Mouse (Mus musculus): ENCODE results near the gene Ckb.

Ckb gene

DNA sequence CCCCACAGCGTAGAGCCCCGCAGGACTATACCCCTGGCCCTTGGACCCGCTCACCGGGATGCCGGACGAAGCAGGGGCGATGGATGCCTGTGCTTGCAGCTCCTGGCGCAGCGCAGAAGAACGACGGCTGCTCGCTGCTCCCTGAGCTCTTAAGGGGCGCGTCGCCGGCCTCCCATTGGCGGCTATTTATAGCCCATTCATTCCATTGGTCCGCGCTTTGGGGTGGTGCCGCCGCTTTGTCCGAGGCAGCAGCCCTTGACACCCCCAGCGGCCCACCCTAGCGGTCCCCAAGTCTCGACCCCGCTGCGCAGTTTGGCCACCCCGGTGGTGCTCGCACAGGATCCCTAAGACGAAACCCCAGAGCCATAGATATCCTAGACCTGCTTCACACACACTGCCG is at the start of gene Ckb:
Gene Ckb (minus strand): TSS at position 163 of the 400 bp plus-strand sequence.
- in situ Hi-C loops (cut with MboI, MseI): no loop called here

GRCm38 (mm10) chr12:111720222-111720621 is 48.1 kb upstream of the Ckb start:
- in situ Hi-C loops (cut with MboI, MseI): no loop called here

DNA sequence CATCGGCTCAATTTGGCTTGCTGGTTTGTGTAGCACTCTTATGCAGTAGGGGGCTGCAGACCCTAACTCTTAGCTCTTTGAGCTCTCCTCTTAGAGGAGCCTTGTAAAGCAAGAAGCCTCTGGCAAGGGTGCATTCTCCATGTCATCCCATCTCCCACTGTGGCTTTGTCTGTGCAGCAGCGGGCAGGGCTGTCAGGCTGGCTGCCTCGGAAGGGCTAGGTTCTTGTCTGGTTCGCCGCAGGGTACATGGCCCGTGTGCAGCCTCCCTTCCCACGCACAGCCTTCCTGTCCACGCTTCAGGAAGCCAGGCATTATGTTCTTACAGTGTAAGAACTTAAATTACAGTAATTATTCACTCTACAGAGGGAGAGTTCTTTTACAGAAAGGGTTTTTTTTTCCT is 46.5 kb upstream of the Ckb start:
- in situ Hi-C loops (cut with MboI, MseI): loop anchor here in 1 of 2 experiments (10.0 kb wide), 1 partner anchor 54 kb away; no protein-coding TSS in a partner anchor

- in situ Hi-C loops (cut with MboI, MseI): loop anchor here in 1 of 2 experiments (10.0 kb wide), 1 partner anchor 52 kb away; no protein-coding TSS in a partner anchor
Measured at GRCm38 (mm10) chr12:111716505-111716904, 44.4 kb upstream of the Ckb start.

DNA sequence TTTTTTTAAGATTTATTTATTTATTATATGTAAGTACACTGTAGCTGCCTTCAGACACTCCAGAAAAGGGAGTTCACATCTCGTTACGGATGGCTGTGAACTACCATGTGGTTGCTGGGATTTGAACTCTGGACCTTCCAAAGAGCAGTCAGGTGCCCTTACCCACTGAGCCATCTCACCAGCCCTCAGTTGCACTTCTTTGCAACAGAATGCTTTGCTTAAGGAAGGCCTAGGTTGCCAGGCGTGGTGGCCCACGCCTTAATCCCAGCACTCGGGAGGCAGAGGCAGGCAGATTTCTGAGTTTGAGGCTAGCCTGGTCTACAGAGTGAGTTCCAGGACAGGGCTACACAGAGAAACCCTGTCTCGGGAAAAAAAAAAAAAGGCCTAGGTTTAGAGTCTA is 41.7 kb upstream of the Ckb start:
- in situ Hi-C loops (cut with MboI, MseI): loop anchor here in 1 of 2 experiments (10.0 kb wide), 1 partner anchor 49 kb away; no protein-coding TSS in a partner anchor

DNA sequence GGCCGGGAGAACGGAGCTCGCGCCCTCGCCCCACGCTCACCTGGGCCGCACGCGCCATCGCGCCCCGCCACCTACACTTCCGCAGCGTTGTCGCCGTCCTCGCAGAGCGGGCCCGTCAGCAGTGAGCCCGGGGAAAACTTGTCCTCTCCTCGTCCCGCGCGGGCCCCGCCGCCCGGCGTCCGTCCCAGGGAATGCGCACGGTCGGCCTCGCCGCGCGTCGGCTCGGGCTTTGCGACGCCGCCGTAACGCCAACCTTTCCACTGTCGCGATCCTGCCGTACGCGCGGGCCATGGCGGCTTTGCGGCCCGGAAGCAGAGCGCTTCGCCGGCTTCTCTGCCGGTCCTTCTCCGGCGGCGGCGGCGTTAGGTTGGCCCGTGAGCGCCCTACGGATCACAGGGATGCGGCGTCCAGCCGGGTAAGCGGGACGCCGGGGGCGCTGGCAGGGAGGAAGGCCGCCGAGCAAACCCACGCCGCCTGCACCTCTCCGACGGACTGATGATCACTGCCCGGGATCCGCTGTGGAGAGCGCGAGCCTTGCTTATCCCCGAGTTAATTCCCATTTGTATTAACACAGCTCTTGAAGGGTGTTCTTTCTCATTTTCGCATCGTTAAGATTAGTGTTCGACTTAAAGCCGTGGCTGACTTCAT is 41.0 kb upstream of the Ckb start, which contains the start of the genes Bag5 and Apopt1:
Gene Bag5 (minus strand): TSS at position 254 of the 648 bp plus-strand sequence.
Gene Apopt1 (plus strand): TSS at position 258 of the 648 bp plus-strand sequence.
- in situ Hi-C loops (cut with MboI, MseI): loop anchor here in 1 of 2 experiments (10.0 kb wide), 1 partner anchor 48 kb away; no protein-coding TSS in a partner anchor

GRCm38 (mm10) chr12:111712476-111712875 is 40.3 kb upstream of the Ckb start:
- in situ Hi-C loops (cut with MboI, MseI): loop anchor here in 1 of 2 experiments (10.0 kb wide), 1 partner anchor 48 kb away; no protein-coding TSS in a partner anchor

DNA sequence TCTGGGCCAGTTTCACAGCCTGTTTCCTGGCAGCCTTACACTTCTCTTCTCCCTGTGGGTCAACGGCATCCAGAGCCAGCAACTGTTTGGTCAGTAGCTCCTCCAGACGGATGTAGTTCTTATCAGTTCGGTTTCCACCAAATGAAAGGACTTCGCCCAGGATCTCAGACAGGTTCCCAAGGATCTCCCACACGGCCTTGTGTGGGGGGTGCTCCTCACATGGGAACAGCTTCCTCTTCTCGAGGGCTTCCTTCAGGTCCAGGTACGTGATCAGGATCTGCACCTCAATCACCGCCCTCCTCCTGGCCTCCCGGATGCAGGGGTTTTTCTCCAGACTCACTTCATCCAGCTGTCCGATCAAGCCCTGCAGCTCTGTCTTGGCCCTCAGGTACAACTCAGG is 38.0 kb upstream of the Ckb start:
- in situ Hi-C loops (cut with MboI, MseI): loop anchor here in 1 of 2 experiments (10.0 kb wide), 1 partner anchor 45 kb away; no protein-coding TSS in a partner anchor

- in situ Hi-C loops (cut with MboI, MseI): no loop called here
Measured at GRCm38 (mm10) chr12:111708181-111708580, 36.0 kb upstream of the Ckb start.

DNA sequence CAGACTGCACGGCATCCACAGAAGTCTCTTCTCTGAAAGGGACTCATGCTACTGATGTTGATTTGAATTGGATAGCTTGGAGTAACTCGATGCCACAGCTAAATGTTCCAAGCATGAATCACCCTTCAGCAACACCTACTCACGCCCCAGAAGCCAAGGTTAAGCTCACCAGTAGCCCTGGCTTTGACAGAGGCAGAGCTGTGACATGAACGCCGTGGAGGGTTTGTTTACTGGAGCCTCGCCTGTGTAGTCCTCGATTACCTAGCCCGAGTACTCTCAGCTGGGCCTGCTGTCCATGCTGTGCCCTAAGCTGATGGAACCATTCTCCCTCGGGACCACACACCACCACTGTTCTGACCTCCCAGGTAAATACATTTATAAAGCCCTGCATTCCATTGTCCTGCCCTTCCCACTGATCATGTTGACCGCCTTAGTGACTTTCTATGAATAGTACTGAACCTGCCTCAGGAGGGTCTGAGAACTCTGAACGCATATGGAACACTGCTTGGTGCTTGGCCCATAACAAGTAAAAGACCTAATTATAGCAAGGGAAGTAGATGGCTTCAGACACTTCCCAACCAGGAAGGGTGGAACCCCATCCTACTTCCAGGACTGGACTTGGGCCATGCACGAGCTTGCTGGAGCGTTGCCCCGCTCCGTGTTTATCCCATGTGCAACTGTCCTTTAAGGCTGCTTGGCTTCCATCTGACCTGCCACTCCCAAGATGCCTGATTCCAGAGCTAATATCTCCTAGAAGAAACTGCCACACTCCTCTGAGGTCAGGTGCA is 33.2 kb upstream of the Ckb start:
- in situ Hi-C loops (cut with MboI, MseI): no loop called here

DNA sequence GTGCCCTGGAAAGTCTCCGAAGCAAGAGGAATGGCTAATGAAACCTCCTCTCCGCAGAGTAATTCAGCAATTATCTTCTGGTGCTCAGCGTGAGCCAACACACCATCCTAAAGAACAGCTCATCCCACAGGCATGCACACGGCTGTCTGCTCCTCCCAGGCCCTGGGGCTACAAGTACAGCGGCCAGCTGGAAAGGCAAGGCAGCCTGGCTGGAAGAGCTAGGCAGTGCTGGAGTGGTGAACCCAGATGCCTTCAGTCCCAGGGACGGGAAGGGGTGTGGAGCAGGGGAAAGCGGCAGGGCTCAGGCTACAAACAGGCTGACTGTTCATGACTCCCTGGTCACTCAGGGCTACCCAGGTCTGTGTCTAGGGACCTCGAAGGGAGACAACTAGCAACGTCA is 32.5 kb upstream of the Ckb start:
- in situ Hi-C loops (cut with MboI, MseI): no loop called here

- in situ Hi-C loops (cut with MboI, MseI): no loop called here
Measured at GRCm38 (mm10) chr12:111703301-111703700, 31.2 kb upstream of the Ckb start.

GRCm38 (mm10) chr12:111700920-111701458 is 28.9 kb upstream of the Ckb start:
- in situ Hi-C loops (cut with MboI, MseI): no loop called here

DNA sequence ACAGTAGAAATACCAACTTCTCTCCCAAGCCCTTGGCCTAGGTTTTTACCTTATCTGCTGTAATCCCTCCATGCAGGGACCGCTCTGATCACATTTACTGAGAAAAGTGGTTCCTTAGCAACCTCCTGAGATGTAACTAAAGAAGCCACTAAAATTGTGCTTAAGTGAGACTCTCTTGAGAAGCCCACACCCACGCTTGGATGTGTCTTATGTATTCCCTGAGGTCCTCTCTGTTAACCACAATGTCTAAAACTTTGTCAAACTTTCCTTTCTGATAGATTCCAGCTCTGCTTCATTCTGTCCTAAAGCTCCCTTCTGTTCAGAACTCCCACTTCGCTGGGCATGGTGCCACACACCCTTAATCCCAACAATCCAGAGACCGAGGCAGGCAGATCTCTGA is 27.4 kb upstream of the Ckb start:
- in situ Hi-C loops (cut with MboI, MseI): no loop called here

GRCm38 (mm10) chr12:111698346-111698913 is 26.3 kb upstream of the Ckb start:
- in situ Hi-C loops (cut with MboI, MseI): no loop called here

DNA sequence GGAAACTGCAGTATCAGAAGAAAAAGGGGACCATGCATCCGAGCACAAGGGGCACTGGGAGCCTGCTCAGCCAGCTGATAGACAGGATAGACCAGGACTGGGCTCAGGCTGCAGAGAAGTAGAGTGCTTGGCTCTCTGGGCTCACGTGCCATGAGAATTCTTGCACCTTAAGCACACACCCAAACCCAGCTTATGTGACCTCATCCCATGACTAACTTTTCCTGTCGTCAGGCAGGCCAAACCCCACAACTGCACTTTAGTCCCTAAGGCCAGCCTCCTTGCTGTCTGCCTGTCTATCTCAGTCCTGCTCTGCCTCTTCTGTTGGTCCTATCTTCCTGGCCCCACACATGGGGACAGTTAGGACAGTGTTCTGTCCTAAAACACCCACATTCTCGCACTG is 25.6 kb upstream of the Ckb start:
- in situ Hi-C loops (cut with MboI, MseI): no loop called here

DNA sequence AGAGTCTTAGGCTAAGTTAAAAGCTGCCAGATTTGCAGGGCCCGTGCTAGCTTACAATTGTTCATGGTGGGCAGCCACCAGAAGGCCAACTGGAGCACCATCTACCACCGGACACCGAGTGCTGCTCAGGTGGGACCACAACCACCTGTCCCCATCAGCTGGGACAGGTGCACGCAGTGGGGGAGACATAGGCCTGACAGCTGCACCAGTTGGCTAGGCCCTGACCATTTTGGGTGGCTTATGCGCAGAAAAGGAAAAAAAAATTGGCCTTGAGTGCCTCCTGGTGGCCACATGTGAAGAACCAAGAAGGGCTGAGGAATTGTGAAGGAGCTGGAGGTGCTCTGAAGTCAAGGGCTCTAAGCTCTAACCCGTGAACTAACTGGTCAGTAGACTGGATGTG is 24.1 kb upstream of the Ckb start:
- in situ Hi-C loops (cut with MboI, MseI): no loop called here

DNA sequence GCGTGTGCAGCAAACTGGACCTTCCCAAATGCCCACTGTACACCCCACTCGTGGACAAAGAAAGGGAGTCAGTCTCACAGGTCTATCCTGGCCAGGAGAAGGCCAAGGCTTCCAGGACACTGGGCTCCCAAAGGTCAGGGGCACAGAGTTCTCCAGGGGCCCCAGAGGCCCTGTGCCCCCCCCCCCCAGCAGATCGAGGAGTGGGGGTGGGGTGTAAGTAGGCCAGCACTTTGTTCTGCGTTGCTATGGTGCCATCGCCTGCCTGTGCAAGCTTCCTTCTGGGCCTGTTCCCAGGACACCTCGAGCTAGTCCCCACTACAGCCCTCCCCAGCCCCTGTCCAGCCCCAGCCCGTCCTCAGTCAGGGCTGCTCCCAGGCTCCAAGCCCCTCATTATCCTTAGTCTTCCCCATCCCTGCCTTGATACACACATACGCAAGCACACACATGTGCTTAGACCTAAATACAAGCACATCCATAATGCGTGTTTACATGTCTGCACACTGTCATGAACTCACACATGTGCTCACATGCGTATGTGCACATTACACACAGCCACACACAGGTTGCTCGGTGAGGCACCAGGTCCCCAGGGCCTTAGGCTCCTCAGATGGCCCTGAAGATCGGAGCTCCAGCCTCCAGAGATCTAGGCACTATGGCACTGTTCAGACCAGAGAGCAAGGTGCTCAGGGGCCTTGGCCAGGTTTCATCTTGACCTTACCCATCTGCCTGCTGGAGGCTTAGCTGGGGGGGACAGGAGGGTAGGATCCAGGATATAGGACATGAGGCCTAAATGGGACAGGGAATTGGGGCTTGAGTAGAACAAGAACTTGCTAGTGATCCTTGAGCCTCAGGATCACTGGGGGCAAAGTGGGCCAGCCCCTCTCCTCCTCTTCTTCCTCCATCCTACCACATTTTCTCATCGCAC is 23.0 kb upstream of the Ckb start:
- in situ Hi-C loops (cut with MboI, MseI): no loop called here

- in situ Hi-C loops (cut with MboI, MseI): no loop called here
Measured at GRCm38 (mm10) chr12:111694271-111694781, 22.2 kb upstream of the Ckb start.
